Mouse (Mus musculus) lung, postnatal 0 days (tissue): ENCODE data around the gene Chst8. TPM values are rescaled to one million over a fixed set of nuclear protein-coding genes. Genes with fewer than 3 reads are reported as not detected.

Source experiments
- ATAC-seq: fragments of 200-750 bp; cut with Nextera tagmentation; 2 replicates; pipeline ENCODE4 v1.8.0; 2017; ENCODE audit warnings: moderate library complexity
- DNase-seq: peaks from one replicate; pipeline ENCODE4 v3.0.0-alpha.2; 2016; ENCODE audit warnings: low spot score
- H3K27ac ChIP-seq: fragments of 300-500 bp; sonication (generic); 2 replicates; pipeline ENCODE4 v1.5.1; 2014; ENCODE audit warnings: antibody characterized with exemption, mild to moderate bottlenecking, low read length, mixed read lengths
- H3K27me3 ChIP-seq: fragments of 300-500 bp; sonication (generic); replicated peaks from 2 replicates; pipeline ENCODE4 v1.6.1; 2014; ENCODE audit warnings: low read length, mixed read lengths; ENCODE audit not compliant: insufficient read depth
- H3K36me3 ChIP-seq: fragments of 300-500 bp; sonication (generic); 2 replicates; pipeline ENCODE4 v1.6.1; 2014; ENCODE audit warnings: low read length, mixed read lengths; ENCODE audit not compliant: insufficient read depth
- H3K4me1 ChIP-seq: fragments of 300-500 bp; sonication (generic); 2 replicates; pipeline ENCODE4 v1.6.1; 2014; ENCODE audit warnings: antibody characterized with exemption, low read depth, low read length, mixed read lengths; ENCODE audit not compliant: insufficient read depth
- H3K4me2 ChIP-seq: fragments of 300-500 bp; sonication (generic); replicated peaks from 2 replicates; pipeline ENCODE4 v1.6.1; 2014; ENCODE audit warnings: low read depth, mild to moderate bottlenecking, low read length, moderate library complexity, mixed read lengths
- H3K4me3 ChIP-seq: fragments of 300-500 bp; sonication (generic); 2 replicates; pipeline ENCODE4 v1.5.1; 2014; ENCODE audit warnings: low read depth, low read length
- H3K9ac ChIP-seq: fragments of 300-500 bp; sonication (generic); replicated peaks from 2 replicates; pipeline ENCODE4 v1.6.1; 2014; ENCODE audit warnings: low read depth, mild to moderate bottlenecking
- H3K9me3 ChIP-seq: fragments of 300-500 bp; sonication (generic); 2 replicates; pipeline ENCODE4 v1.6.1; 2016; ENCODE audit warnings: low read length, mixed read lengths
- CTCF ChIP-seq: IDR thresholded peaks from 2 replicates; pipeline ENCODE4 v1.5.1; 2016; ENCODE audit warnings: antibody characterized with exemption, mild to moderate bottlenecking
- EP300 ChIP-seq: IDR thresholded peaks from 2 replicates; pipeline ENCODE4 v1.6.1; 2016; ENCODE audit warnings: antibody characterized with exemption, mild to moderate bottlenecking, control low read depth
- WGBS: fragments of 180-500 bp; shearing (Covaris S2); extraction: QIAGEN DNeasy Blood & Tissue Kit; methylation state at CpG from one replicate; pipeline ENCODE4 v1.1.7; 2014; 5-methylcytosine and 5-hydroxymethylcytosine counted together
- polyA plus RNA-seq: library from polyadenylated mRNA; unstranded; fragments of >200 nt; fragmentation: Nextera tagmentation; extraction: Ambion mirVana; gene quantifications from 2 replicates; pipeline ENCODE4 v1.2.1, GENCODE M21; 2015

Gene Chst8
- polyA plus RNA-seq, 1 experiment from 2014 or later: 5.9 TPM

- no peak for TF ChIP-seq EP300
- no peak for TF ChIP-seq CTCF
- H3K27me3 ChIP-seq: no peaks in the 10 kb centered on the region
- H3K9ac ChIP-seq: no peak overlapping the region
- H3K27ac ChIP-seq: no peak overlapping the region
- H3K4me1 ChIP-seq: no peaks in the 10 kb centered on the region
- WGBS: 12% methylated on average over 11 of the region's 11 CpGs
- no peaks in the 10 kb centered on the region for H3K36me3 ChIP-seq
- peak; percentile 62 for DNase-seq
- H3K4me2 ChIP-seq: no peak overlapping the region
- no peaks in the 10 kb centered on the region for H3K9me3 ChIP-seq
- peak; percentile 32; the same call in 1 of the 2 replicates for ATAC-seq
- H3K4me3 ChIP-seq: no peak overlapping the region
Observed at GRCm38 (mm10) chr7:34702718-34703351, 109.7 kb downstream of the Chst8 start.

- DNase-seq: no peak
- no peaks in the 10 kb centered on the region for H3K36me3 ChIP-seq
- no peak overlapping the region for H3K4me3 ChIP-seq
- no peak overlapping the region for H3K27ac ChIP-seq
- no peaks in the 10 kb centered on the region for H3K4me1 ChIP-seq
- no peaks in the 10 kb centered on the region for H3K27me3 ChIP-seq
- H3K9ac ChIP-seq: no peak overlapping the region
- 69% methylated on average over 3 of the region's 3 CpGs for WGBS
- TF ChIP-seq EP300 (no peak), CTCF (no peak)
- H3K4me2 ChIP-seq: no peak overlapping the region
- no peak for ATAC-seq
- H3K9me3 ChIP-seq: no peaks in the 10 kb centered on the region
Observed at GRCm38 (mm10) chr7:34699888-34700287, 112.6 kb downstream of the Chst8 start.

- ATAC-seq: no peak
- H3K36me3 ChIP-seq: no peaks in the 10 kb centered on the region
- WGBS: 65% methylated on average over 9 of the region's 9 CpGs
- no peak overlapping the region for H3K4me3 ChIP-seq
- no peaks in the 10 kb centered on the region for H3K4me1 ChIP-seq
- no peak for DNase-seq
- H3K4me2 ChIP-seq: no peak overlapping the region
- H3K27me3 ChIP-seq: no peaks in the 10 kb centered on the region
- no peak overlapping the region for H3K9ac ChIP-seq
- TF ChIP-seq EP300 (no peak), CTCF (no peak)
- no peaks in the 10 kb centered on the region for H3K9me3 ChIP-seq
- H3K27ac ChIP-seq: no peak overlapping the region
Observed at GRCm38 (mm10) chr7:34698221-34698620, 114.3 kb downstream of the Chst8 start.

GRCm38 (mm10) chr7:34696086-34696485, 116.4 kb downstream of the Chst8 start:
- TF ChIP-seq EP300 (no peak), CTCF (no peak)
- H3K36me3 ChIP-seq: no peaks in the 10 kb centered on the region
- no peak overlapping the region for H3K9ac ChIP-seq
- no peaks in the 10 kb centered on the region for H3K4me1 ChIP-seq
- 76% methylated on average over 9 of the region's 9 CpGs for WGBS
- no peaks in the 10 kb centered on the region for H3K9me3 ChIP-seq
- H3K4me2 ChIP-seq: no peak overlapping the region
- no peak overlapping the region for H3K27ac ChIP-seq
- DNase-seq (no peak), ATAC-seq (no peak)
- no peaks in the 10 kb centered on the region for H3K27me3 ChIP-seq
- no peak overlapping the region for H3K4me3 ChIP-seq

GRCm38 (mm10) chr7:34694898-34695297, 117.6 kb downstream of the Chst8 start:
- Histone ChIP-seq H3K4me2 (no peak overlapping the region), H3K4me1 (no peaks in the 10 kb centered on the region), H3K4me3 (no peak overlapping the region), H3K27ac (no peak overlapping the region), H3K36me3 (no peaks in the 10 kb centered on the region), H3K9ac (no peak overlapping the region), H3K9me3 (no peaks in the 10 kb centered on the region), H3K27me3 (no peaks in the 10 kb centered on the region)
- TF ChIP-seq CTCF: no peak
- TF ChIP-seq EP300: peak; percentile 61; the same call in 1 of the 2 replicates
- WGBS: 51% methylated on average over 9 of the region's 9 CpGs
- ATAC-seq (peak; percentile 83), DNase-seq (peak; percentile 82)

GRCm38 (mm10) chr7:34693916-34694315, 118.6 kb downstream of the Chst8 start:
- Histone ChIP-seq H3K4me1 (no peaks in the 10 kb centered on the region), H3K27ac (no peak overlapping the region), H3K27me3 (no peaks in the 10 kb centered on the region), H3K9me3 (no peaks in the 10 kb centered on the region), H3K9ac (no peak overlapping the region), H3K4me2 (no peak overlapping the region), H3K36me3 (no peaks in the 10 kb centered on the region), H3K4me3 (no peak overlapping the region)
- no peak for TF ChIP-seq EP300
- TF ChIP-seq CTCF: no peak
- DNase-seq (no peak), ATAC-seq (no peak)
- WGBS: 95% methylated on average over 13 of the region's 13 CpGs

GRCm38 (mm10) chr7:34693072-34693471, 119.4 kb downstream of the Chst8 start:
- no peaks in the 10 kb centered on the region for H3K36me3 ChIP-seq
- no peak overlapping the region for H3K9ac ChIP-seq
- no peaks in the 10 kb centered on the region for H3K27me3 ChIP-seq
- TF ChIP-seq CTCF: no peak
- no peak for TF ChIP-seq EP300
- no peak overlapping the region for H3K4me2 ChIP-seq
- H3K9me3 ChIP-seq: no peaks in the 10 kb centered on the region
- no peak overlapping the region for H3K27ac ChIP-seq
- no peak for DNase-seq
- no peak for ATAC-seq
- no peaks in the 10 kb centered on the region for H3K4me1 ChIP-seq
- WGBS: 58% methylated on average over 4 of the region's 4 CpGs
- no peak overlapping the region for H3K4me3 ChIP-seq
